Mouse (Mus musculus) stomach, postnatal 0 days (tissue): Measurements from ENCODE around the gene Crygs.

ENCODE experiments used
- CTCF ChIP-seq: IDR thresholded peaks from 2 replicates; pipeline ENCODE4 v1.5.1; 2016; ENCODE audit warnings: antibody characterized with exemption, low read depth, mild to moderate bottlenecking, moderate library complexity
- EP300 ChIP-seq: optimal IDR thresholded peaks from 2 replicates; pipeline ENCODE3; 2016; ENCODE audit warnings: antibody characterized with exemption

DNA sequence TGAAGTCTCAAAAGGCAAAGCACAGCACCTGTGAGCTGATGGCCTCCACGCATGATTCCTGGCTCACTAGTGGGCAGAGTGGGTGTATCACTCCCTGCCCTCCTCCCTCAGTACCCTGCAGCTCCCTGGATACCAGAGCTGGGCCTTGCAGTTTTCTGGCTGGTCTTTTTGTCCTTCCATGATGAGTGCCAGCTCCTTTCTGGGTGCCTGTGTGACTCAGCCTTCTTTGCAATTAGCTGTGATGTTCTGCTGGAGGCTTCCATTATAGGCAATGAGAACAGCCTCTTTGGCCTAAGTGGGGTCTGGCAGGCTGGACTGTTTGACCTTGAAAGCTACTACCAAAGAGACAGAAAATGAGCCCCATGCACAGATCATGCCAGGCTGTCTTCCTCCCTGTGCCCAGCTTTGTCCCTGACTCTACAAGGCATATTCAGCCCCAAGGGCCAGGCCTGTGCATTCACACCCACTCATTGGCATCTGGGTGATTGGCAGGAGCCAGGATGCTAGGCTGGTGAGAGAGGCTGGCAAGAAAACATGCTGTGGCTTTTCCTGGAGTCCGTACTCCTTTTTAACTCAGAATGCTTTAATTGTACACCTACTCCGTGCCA, 32.0 kb downstream of the Crygs start:
- TF ChIP-seq CTCF (no peak), EP300 (no peak)
